Mouse (Mus musculus) thymus, adult 2 months (tissue): Measurements from ENCODE around the gene Pde3a.

Source experiments
- CTCF ChIP-seq: fragments of 200-500 bp; IDR thresholded peaks from 2 replicates; pipeline ENCODE4 v1.5.1; 2012; ENCODE audit warnings: mild to moderate bottlenecking, control low read depth, low read length, moderate library complexity, borderline replicate concordance; ENCODE audit not compliant: control insufficient read depth, poor library complexity, insufficient read depth; ENCODE audit errors: extremely low read depth
- POLR2A ChIP-seq: fragments of 200-500 bp; IDR thresholded peaks from 2 replicates; pipeline ENCODE4 v1.6.1; 2012; ENCODE audit warnings: mild to moderate bottlenecking, low read length, control low read depth, moderate library complexity; ENCODE audit not compliant: control insufficient read depth, poor library complexity, insufficient read depth; ENCODE audit errors: extremely low read depth

DNA sequence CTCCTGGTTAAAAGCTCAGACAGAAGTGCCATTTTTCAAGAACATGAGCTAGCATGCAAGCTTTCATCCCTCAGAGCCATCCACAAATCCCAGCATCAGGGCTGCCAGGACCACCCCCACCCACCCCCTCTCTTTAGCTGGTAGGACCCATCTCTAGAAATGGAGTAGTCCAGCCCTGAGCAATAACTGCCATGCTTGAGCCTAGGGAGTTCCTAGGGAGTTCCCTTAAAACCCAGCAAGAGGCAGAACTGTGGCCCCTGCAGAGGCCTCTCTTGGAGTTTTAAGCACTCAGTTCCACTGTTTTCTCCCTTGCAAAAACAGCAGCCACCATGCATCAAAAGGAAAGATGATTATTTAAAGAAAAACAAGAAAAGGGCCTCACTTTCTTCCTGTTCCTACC is 988 bp upstream of the Pde3a start:
- TF ChIP-seq CTCF: no peak
- no peak for TF ChIP-seq POLR2A
